In the genomic region with DNA sequence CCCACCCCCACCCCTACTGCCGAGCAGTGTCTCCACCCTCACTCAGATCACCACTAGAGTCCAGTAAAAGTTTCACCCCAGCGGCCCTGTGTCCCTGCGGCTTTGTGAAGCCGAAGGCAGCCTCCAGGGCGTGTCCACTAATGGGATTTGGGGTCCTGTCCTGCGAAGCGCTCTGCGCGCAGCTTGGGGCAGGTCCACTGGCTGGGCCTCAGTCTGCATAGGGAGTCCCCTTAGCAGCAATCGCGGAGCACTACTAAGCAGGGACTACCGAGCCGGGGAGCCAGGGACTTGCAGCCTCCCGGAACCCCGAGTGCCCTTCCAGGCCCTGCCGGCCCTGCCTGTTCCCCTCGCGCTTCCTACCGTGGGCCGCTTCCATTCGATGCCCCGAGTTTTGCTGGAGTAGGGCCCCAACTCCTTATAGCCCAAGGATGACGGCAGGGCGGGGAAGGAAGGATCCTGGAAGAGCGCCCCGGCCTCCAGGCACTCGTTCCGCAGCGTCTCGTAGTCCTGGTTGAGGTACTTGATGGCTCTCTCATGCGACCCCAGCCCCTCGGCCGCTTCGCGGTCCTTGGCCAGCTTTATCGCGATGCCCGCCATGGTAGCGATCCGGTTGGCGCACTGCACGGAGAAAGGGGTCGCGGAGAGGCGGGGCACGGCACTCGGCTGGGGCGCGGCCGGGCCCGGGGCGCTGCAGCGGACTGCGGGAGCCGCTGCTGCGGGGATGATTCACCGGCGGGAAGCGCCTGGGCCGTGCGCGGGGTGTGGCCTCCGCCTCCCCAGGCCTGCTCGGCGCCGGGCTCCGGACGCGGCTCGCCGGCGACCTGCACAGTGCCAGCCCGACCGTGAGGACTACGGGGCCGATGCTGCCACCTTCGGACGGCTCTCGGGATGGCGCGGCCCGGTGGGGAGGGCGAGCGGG, we compare ENCODE assay signal across 8 mouse cellular contexts. TPM values are rescaled to one million over a fixed set of nuclear protein-coding genes. Genes with fewer than 3 reads are reported as not detected.
DNase-seq lines count a peak whose midpoint lies in the region; ATAC-seq and TF ChIP-seq lines count a peak whose summit lies in the region.

A gene (minus strand): TSS at position 851 of the 919 bp plus-strand sequence.

- peaks cover 23% of the 10 kb centered on the region for H3K4me1 ChIP-seq in hindbrain, embryonic 15.5 days (replicated peaks)

- WGBS in hindbrain, embryonic 15.5 days = under 1% methylated on average over 80 of the region's 84 CpGs

- no peaks in the 10 kb centered on the region for H3K27me3 ChIP-seq in hindbrain, embryonic 15.5 days

- peak within 1 kb of the TSS; percentile 92 for H3K4me3 ChIP-seq in gastrocnemius, adult 2 months
- peak within 1 kb of the TSS; percentile 77 for H3K4me3 ChIP-seq in hindbrain, embryonic 15.5 days

- peak; percentile 93 for DNase-seq in NIH3T3 (ENCODE audit: low read depth)
- DNase-seq in cerebellum, postnatal 36 days = peak; percentile 85 to 86
- DNase-seq in gastrocnemius, adult 2 months = peak; percentile 94
- peak; percentile 53 for DNase-seq in left cerebral cortex, adult 11 months (ENCODE audit: low spot score)
- peak; percentile 92 for DNase-seq in lung, postnatal 36 days
- peak; percentile 80 for DNase-seq in retina, embryonic 14.5 days (ENCODE audit: low spot score)
- peak; percentile 87 for DNase-seq in thymus, postnatal 25 days

- peak within 1 kb of the TSS; percentile 70 for H3K4me2 ChIP-seq in hindbrain, embryonic 15.5 days

- intact Hi-C loops in gastrocnemius, adult 2 months (cut with DNase I) = loop anchor here (1.0 kb wide), 1 partner anchor 28 kb away; no protein-coding TSS in a partner anchor

- peak within 1 kb of the TSS; percentile 95 for H3K27ac ChIP-seq in gastrocnemius, adult 2 months
- H3K27ac ChIP-seq in hindbrain, embryonic 15.5 days (replicated peaks) = peak within 1 kb of the TSS; percentile 87

- peak within 1 kb of the TSS; percentile 81 for H3K9ac ChIP-seq in hindbrain, embryonic 15.5 days

- peak; percentile 84 for TF ChIP-seq CTCF in gastrocnemius, adult 2 months (IDR thresholded peaks at IDR 0.05)

- peak; percentile 95 for ATAC-seq in hindbrain, embryonic 15.5 days (ENCODE audit: low FRiP score, low read depth)

- peaks cover under 1% of the 10 kb centered on the region; the same call in 1 of the 2 replicates for H3K36me3 ChIP-seq in hindbrain, embryonic 15.5 days

- no peaks in the 10 kb centered on the region for H3K9me3 ChIP-seq in hindbrain, embryonic 15.5 days

RNA-seq across cellular contexts. Expression of the gene that starts here (rescaled TPM):
- total RNA-seq in gastrocnemius, adult 2 months (2021) = 10 to 100 TPM; 46.7 to 55.3 TPM
- 93.3 and 93.9 TPM in 2 replicates for polyA plus RNA-seq in hindbrain, embryonic 15.5 days (2015; fragmentation: Nextera tagmentation; extraction: Ambion mirVana)

Comparison
In these comparisons a context has a peak if more than half of its experiments do, and no peak if none do; other contexts are left out.
1. Peak in every context shown above with its lines: DNase-seq, ATAC-seq, H3K4me3 ChIP-seq and H3K27ac ChIP-seq.